Mouse (Mus musculus) cortical plate, adult 2 months (tissue): ENCODE data around the gene Exosc1.
"Not testable (repeated sequence)": the region's sequence is repeated elsewhere in the genome, so short reads cannot be mapped to it uniquely, and the experiment has no call there.

Experiments
- CTCF ChIP-seq: fragments of 200-500 bp; IDR thresholded peaks from 2 replicates; pipeline ENCODE4 v1.5.1; 2011; ENCODE audit warnings: mild to moderate bottlenecking, control low read depth, low read length; ENCODE audit not compliant: insufficient read depth; ENCODE audit errors: extremely low read depth
- POLR2A ChIP-seq: fragments of 200-500 bp; IDR thresholded peaks from 2 replicates; pipeline ENCODE4 v1.6.1; 2011; ENCODE audit warnings: mild to moderate bottlenecking, low read length, control low read depth; ENCODE audit not compliant: insufficient read depth; ENCODE audit errors: extremely low read depth

GRCm38 (mm10) chr19:41914592-41914882, 18.7 kb downstream of the Exosc1 start:
- not testable (repeated sequence) for TF ChIP-seq POLR2A, CTCF
